Mouse (Mus musculus): ENCODE results near the gene Mtrf1l. TPM values are rescaled to one million over a fixed set of nuclear protein-coding genes. Genes with fewer than 3 reads are reported as not detected.

Mtrf1l gene
- polyA plus RNA-seq (2012; rRNA removed; ENCODE audit: low replicate concordance) = 1.7 and 2.2 TPM in 2 replicates

DNA sequence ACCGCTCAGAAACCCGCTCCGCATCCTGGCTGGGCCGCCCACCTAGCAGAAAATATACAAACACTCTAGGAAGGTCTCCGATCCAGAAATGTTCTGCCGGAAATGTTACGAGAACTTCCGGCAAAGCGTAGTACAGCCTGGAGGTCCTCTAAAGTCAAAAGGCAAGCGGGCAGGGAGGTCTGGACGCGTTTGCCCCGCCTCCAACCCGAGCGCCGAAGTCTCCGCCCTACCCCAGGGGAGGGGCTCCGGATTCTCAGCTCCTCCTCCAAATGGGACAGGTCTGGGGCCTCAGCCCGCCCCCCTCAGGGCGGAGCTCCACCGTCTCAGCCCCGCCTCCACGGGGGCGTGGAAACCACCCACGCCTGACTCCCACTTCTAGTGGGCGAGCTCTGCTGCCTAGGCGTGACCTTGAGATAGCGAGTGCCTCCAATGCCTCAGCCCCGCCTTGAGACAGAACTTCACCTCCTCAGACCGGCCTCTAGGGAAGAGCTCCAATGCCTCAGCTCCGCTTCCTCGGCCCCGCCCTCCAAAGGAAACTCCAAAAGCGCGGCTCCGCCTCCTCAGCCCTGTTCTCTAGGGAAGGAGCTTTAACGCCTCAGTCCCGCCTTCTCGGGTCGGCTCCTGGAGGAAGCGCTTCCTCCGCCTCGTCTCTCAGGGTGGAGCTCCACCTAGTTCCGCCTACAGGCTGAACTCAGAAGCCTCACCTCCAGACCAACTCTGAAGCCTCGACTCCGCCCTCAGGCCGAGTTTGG, at the start of gene Mtrf1l:
Gene Mtrf1l (minus strand): TSS at position 171 of the 752 bp plus-strand sequence.

DNA sequence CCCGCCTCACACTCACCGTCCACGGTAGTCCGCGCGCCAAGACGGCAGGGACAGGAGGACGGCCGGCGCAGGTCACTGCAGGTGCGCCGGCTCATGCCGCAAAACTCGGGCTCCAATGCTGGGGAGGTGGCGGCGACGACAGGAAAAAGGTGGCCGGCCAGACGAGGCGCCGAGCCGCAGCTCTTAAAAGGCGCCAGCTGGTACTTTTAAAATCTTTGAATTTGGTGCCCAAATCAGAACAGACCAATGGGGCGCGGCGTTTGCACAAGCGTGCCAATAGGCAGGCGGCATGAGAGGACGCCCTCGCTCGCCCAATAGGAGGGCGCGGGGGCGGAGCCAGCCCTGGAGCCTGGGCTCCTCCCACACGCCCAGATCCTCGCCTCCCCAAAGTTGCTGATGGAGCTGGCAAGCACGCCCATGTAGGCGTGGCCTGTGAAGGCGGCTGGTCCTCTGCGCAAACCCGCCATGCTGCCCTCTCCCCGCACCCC, 18.4 kb downstream of the Mtrf1l start, which contains the start of gene Fbxo5:
Gene Fbxo5 (minus strand): TSS at position 358 of the 488 bp plus-strand sequence.

Other genes with a start within 250 kb of the Mtrf1l start
- 0.91 and 1.1 TPM in 2 replicates for gene Myct1, start 230.1 kb downstream of the Mtrf1l start, polyA plus RNA-seq (2012; rRNA removed; ENCODE audit: low replicate concordance)
- gene Vip, start 184.7 kb downstream of the Mtrf1l start, polyA plus RNA-seq (2012; rRNA removed; ENCODE audit: low replicate concordance) = 5.6 and 12.3 TPM in 2 replicates
- gene Fbxo5, start 18.3 kb downstream of the Mtrf1l start, polyA plus RNA-seq (2012; rRNA removed; ENCODE audit: low replicate concordance) = 0.09 and 1.1 TPM in 2 replicates
- 0.01 and 0.05 TPM in 2 replicates for gene Rgs17, start 98.5 kb upstream of the Mtrf1l start, polyA plus RNA-seq (2012; rRNA removed; ENCODE audit: low replicate concordance)